Mouse (Mus musculus) liver, embryonic 14 days (tissue): ENCODE measurements around the gene Sash3. TPM values are rescaled to one million over a fixed set of nuclear protein-coding genes. Genes with fewer than 3 reads are reported as not detected.

ENCODE experiments used
- polyA plus RNA-seq: library from polyadenylated mRNA; depleted of rRNA; stranded (reverse); fragments of >200 nt; gene quantifications from 2 replicates; pipeline ENCODE4 v1.2.3, GENCODE M21; 2012; rRNA removed

Gene Sash3
- 3.3 and 4.3 TPM in 2 replicates for polyA plus RNA-seq

DNA sequence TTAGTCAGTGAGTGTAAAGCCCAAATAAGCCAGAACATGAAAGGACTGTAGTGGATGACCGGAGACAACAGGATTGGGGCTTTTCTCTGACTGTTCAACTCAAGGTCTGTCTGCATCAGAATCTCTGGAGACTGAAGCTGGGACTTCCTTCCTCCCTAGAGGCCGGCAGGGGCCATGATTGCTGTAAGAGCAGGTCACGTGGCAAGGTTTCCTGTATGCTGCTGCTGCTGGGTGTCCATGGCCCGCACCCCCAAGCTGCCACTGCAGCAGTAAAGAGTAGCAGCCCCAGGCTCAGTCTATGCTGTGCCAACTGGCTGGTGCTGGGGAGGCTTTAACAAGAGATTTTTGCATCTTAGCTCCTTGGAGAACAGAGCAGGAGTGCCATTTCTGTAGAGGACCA is at the start of gene Sash3:
TSS of gene Sash3 (plus strand) at position 175 of the 400 bp plus-strand sequence.

GRCm38 (mm10) chrX:48108394-48109315 is 37.6 kb upstream of the Sash3 start, which contains the start of gene Xpnpep2:
Gene Xpnpep2 (plus strand): TSS chrX:48108725.

GRCm38 (mm10) chrX:48208519-48209185 is 62.4 kb downstream of the Sash3 start, which contains the start of gene Zdhhc9:
Gene Zdhhc9 (minus strand): TSS chrX:48208878.

Other genes starting within 250 kb of the Sash3 start
- gene Ocrl, start 234.0 kb upstream of the Sash3 start, polyA plus RNA-seq: 4.5 and 5.3 TPM in 2 replicates
- 0.06 and 0.14 TPM in 2 replicates for gene Apln, start 111.6 kb upstream of the Sash3 start, polyA plus RNA-seq
- 0.01 and 0.06 TPM in 2 replicates for gene Xpnpep2, start 37.7 kb upstream of the Sash3 start, polyA plus RNA-seq
- 9.8 and 12.0 TPM in 2 replicates for gene Zdhhc9, start 62.4 kb downstream of the Sash3 start, polyA plus RNA-seq
- gene Utp14a, start 110.4 kb downstream of the Sash3 start, polyA plus RNA-seq: 11.2 and 12.2 TPM in 2 replicates
- 1.8 and 2.1 TPM in 2 replicates for gene Bcorl1, start 194.9 kb downstream of the Sash3 start, polyA plus RNA-seq